Mouse (Mus musculus): ENCODE data around the gene Slc38a4.

- TF ChIP-seq CTCF (IDR thresholded peaks at IDR 0.05): no peak
- no peak for TF ChIP-seq EP300 (IDR thresholded peaks at IDR 0.05)
Observed at GRCm38 (mm10) chr15:97102811-97103210, 47.1 kb upstream of the Slc38a4 start.
